Mouse (Mus musculus): ENCODE data around the gene Macf1. TPM values are rescaled to one million over a fixed set of nuclear protein-coding genes. Genes with fewer than 3 reads are reported as not detected.
"Not testable (repeated sequence)": the region's sequence is repeated elsewhere in the genome, so short reads cannot be mapped to it uniquely, and the experiment has no call there.

Macf1 gene
- polyA plus RNA-seq, 1 experiment from 2014 or later = 61.8 TPM

- Histone ChIP-seq H3K27me3 (replicated peaks) (peaks cover 10% of the 10 kb centered on the region), H3K4me3 (no peak overlapping the region), H3K4me1 (no peaks in the 10 kb centered on the region), H3K9ac (no peak overlapping the region), H3K9me3 (no peaks in the 10 kb centered on the region), H3K4me2 (replicated peaks) (no peak overlapping the region), H3K27ac (no peak overlapping the region), H3K36me3 (no peaks in the 10 kb centered on the region)
- no peak for ATAC-seq (ENCODE audit: low FRiP score, low read depth)
- 68% methylated on average over 14 of the region's 14 CpGs for WGBS
These were observed 348.2 kb downstream of the Macf1 start for GRCm38 (mm10) chr4:123335796-123336585.

- H3K36me3 ChIP-seq; H3K27ac ChIP-seq; H3K4me2 ChIP-seq (replicated peaks); H3K9ac ChIP-seq; H3K4me3 ChIP-seq; H3K9me3 ChIP-seq; ATAC-seq (ENCODE audit: low FRiP score, low read depth); H3K4me1 ChIP-seq; H3K27me3 ChIP-seq (replicated peaks): not testable (repeated sequence)
- 74% methylated on average over 10 of the region's 10 CpGs for WGBS
These were observed 348.9 kb downstream of the Macf1 start for GRCm38 (mm10) chr4:123335244-123335643.

GRCm38 (mm10) chr4:123334177-123334576 is 350.0 kb downstream of the Macf1 start:
- Histone ChIP-seq H3K27ac (no peak overlapping the region), H3K9me3 (no peaks in the 10 kb centered on the region), H3K4me1 (no peaks in the 10 kb centered on the region), H3K36me3 (no peaks in the 10 kb centered on the region), H3K9ac (no peak overlapping the region), H3K27me3 (replicated peaks) (no peaks in the 10 kb centered on the region; the same call in 1 of the 2 replicates), H3K4me3 (no peak overlapping the region), H3K4me2 (replicated peaks) (no peak overlapping the region)
- 77% methylated on average over 3 of the region's 3 CpGs for WGBS
- ATAC-seq (ENCODE audit: low FRiP score, low read depth) = no peak

- ATAC-seq (ENCODE audit: low FRiP score, low read depth) = no peak
- H3K36me3 ChIP-seq = no peaks in the 10 kb centered on the region
- 95% methylated on average over 4 of the region's 4 CpGs for WGBS
- no peak overlapping the region for H3K9ac ChIP-seq
- no peak overlapping the region for H3K27ac ChIP-seq
- H3K4me1 ChIP-seq = no peaks in the 10 kb centered on the region
- H3K4me2 ChIP-seq (replicated peaks) = no peak overlapping the region
- H3K4me3 ChIP-seq = no peak overlapping the region
- H3K27me3 ChIP-seq (replicated peaks) = no peaks in the 10 kb centered on the region
- H3K9me3 ChIP-seq = no peaks in the 10 kb centered on the region
These were observed 351.0 kb downstream of the Macf1 start for GRCm38 (mm10) chr4:123333151-123333550.

- not testable (repeated sequence) for H3K9ac ChIP-seq
- WGBS = 61% methylated on average over 1 of the region's 1 CpGs
These were observed 352.2 kb downstream of the Macf1 start for GRCm38 (mm10) chr4:123331961-123332360.

GRCm38 (mm10) chr4:123331326-123331725 is 352.8 kb downstream of the Macf1 start:
- no peak overlapping the region for H3K4me3 ChIP-seq
- no peaks in the 10 kb centered on the region for H3K9me3 ChIP-seq
- no peak overlapping the region for H3K27ac ChIP-seq
- H3K4me2 ChIP-seq (replicated peaks) = no peak overlapping the region
- WGBS = 76% methylated on average over 5 of the region's 5 CpGs
- H3K9ac ChIP-seq = no peak overlapping the region
- no peaks in the 10 kb centered on the region for H3K4me1 ChIP-seq
- no peaks in the 10 kb centered on the region for H3K27me3 ChIP-seq (replicated peaks)
- H3K36me3 ChIP-seq = no peaks in the 10 kb centered on the region
- no peak for ATAC-seq (ENCODE audit: low FRiP score, low read depth)

More at GRCm38 (mm10) chr4:123331961-123332360, 352.2 kb downstream of the Macf1 start:
- not testable (repeated sequence) for ATAC-seq (ENCODE audit: low FRiP score, low read depth); H3K4me2 ChIP-seq (replicated peaks); H3K36me3 ChIP-seq; H3K27ac ChIP-seq; H3K4me3 ChIP-seq; H3K4me1 ChIP-seq; H3K27me3 ChIP-seq (replicated peaks); H3K9me3 ChIP-seq

- ATAC-seq (ENCODE audit: low FRiP score, low read depth) = no peak
These were observed 355.2 kb downstream of the Macf1 start for GRCm38 (mm10) chr4:123328946-123329345.

GRCm38 (mm10) chr4:123327630-123328029 is 356.5 kb downstream of the Macf1 start:
- Histone ChIP-seq H3K4me2 (replicated peaks) (no peak overlapping the region), H3K27me3 (replicated peaks) (peaks cover 12% of the 10 kb centered on the region), H3K9me3 (no peaks in the 10 kb centered on the region), H3K36me3 (no peaks in the 10 kb centered on the region), H3K4me3 (no peak overlapping the region), H3K9ac (no peak overlapping the region), H3K27ac (no peak overlapping the region), H3K4me1 (no peaks in the 10 kb centered on the region)
- WGBS = 49% methylated on average over 3 of the region's 3 CpGs
- no peak for ATAC-seq (ENCODE audit: low FRiP score, low read depth)

More at GRCm38 (mm10) chr4:123328946-123329345, 355.2 kb downstream of the Macf1 start:
- no peak overlapping the region for H3K4me2 ChIP-seq (replicated peaks)
- H3K9me3 ChIP-seq = no peaks in the 10 kb centered on the region
- WGBS = 76% methylated on average over 6 of the region's 6 CpGs
- no peak overlapping the region for H3K9ac ChIP-seq
- 0 out of 2 replicates have a peak, but pooled peaks cover 2% of the 10 kb centered on the region for H3K27me3 ChIP-seq (replicated peaks)
- no peak overlapping the region for H3K4me3 ChIP-seq
- H3K27ac ChIP-seq = no peak overlapping the region
- H3K36me3 ChIP-seq = no peaks in the 10 kb centered on the region
- no peaks in the 10 kb centered on the region for H3K4me1 ChIP-seq

GRCm38 (mm10) chr4:123326087-123326486 is 358.1 kb downstream of the Macf1 start:
- H3K4me3 ChIP-seq = no peak overlapping the region
- H3K4me2 ChIP-seq (replicated peaks) = no peak overlapping the region
- H3K4me1 ChIP-seq = no peaks in the 10 kb centered on the region
- H3K9ac ChIP-seq = no peak overlapping the region
- H3K27ac ChIP-seq = no peak overlapping the region
- WGBS = 82% methylated on average over 3 of the region's 3 CpGs
- H3K9me3 ChIP-seq = no peaks in the 10 kb centered on the region
- no peaks in the 10 kb centered on the region for H3K36me3 ChIP-seq
- H3K27me3 ChIP-seq (replicated peaks) = peaks cover 20% of the 10 kb centered on the region
- ATAC-seq (ENCODE audit: low FRiP score, low read depth) = no peak

- Histone ChIP-seq H3K27ac (no peak within 1 kb of the TSS), H3K4me3 (peak within 1 kb of the TSS; percentile 7; the same call in 1 of the 2 replicates), H3K27me3 (replicated peaks) (peaks cover 20% of the 10 kb centered on the region), H3K4me2 (replicated peaks) (peak within 1 kb of the TSS; percentile 54), H3K9me3 (no peaks in the 10 kb centered on the region), H3K4me1 (no peaks in the 10 kb centered on the region), H3K36me3 (no peaks in the 10 kb centered on the region), H3K9ac (no peak within 1 kb of the TSS)
- ATAC-seq (ENCODE audit: low FRiP score, low read depth) = no peak
- WGBS = 15% methylated on average over 13 of the region's 13 CpGs
These were observed 360.6 kb downstream of the Macf1 start, which contains the start of gene Oxct2a for GRCm38 (mm10) chr4:123323534-123323933. TSS of gene Oxct2a (minus strand) at chr4:123323634.

- not testable (repeated sequence) for ATAC-seq (ENCODE audit: low FRiP score, low read depth); H3K27ac ChIP-seq; H3K4me3 ChIP-seq; H3K9me3 ChIP-seq; H3K36me3 ChIP-seq; H3K4me1 ChIP-seq; H3K9ac ChIP-seq
- WGBS = 21% methylated on average over 32 of the region's 38 CpGs
- H3K4me2 ChIP-seq (replicated peaks) = peak overlapping the region; percentile 54
- H3K27me3 ChIP-seq (replicated peaks) = peaks cover 20% of the 10 kb centered on the region
These were observed 361.2 kb downstream of the Macf1 start for GRCm38 (mm10) chr4:123322910-123323309.

- 91% methylated on average over 3 of the region's 3 CpGs for WGBS
These were observed 369.7 kb downstream of the Macf1 start for GRCm38 (mm10) chr4:123314497-123314896.

GRCm38 (mm10) chr4:123313010-123313409 is 371.1 kb downstream of the Macf1 start:
- Histone ChIP-seq H3K4me2 (replicated peaks) (no peak overlapping the region), H3K27ac (no peak overlapping the region), H3K4me1 (no peaks in the 10 kb centered on the region), H3K36me3 (no peaks in the 10 kb centered on the region), H3K27me3 (replicated peaks) (no peaks in the 10 kb centered on the region), H3K9me3 (no peaks in the 10 kb centered on the region), H3K4me3 (no peak overlapping the region), H3K9ac (no peak overlapping the region)
- no peak for ATAC-seq (ENCODE audit: low FRiP score, low read depth)
- 84% methylated on average over 6 of the region's 6 CpGs for WGBS

More at GRCm38 (mm10) chr4:123314497-123314896, 369.7 kb downstream of the Macf1 start:
- no peak for ATAC-seq (ENCODE audit: low FRiP score, low read depth)
- Histone ChIP-seq H3K27ac (no peak overlapping the region), H3K9ac (no peak overlapping the region), H3K36me3 (no peaks in the 10 kb centered on the region), H3K27me3 (replicated peaks) (no peaks in the 10 kb centered on the region), H3K4me3 (no peak overlapping the region), H3K4me1 (no peaks in the 10 kb centered on the region), H3K4me2 (replicated peaks) (no peak overlapping the region), H3K9me3 (no peaks in the 10 kb centered on the region)

All from neural tube, embryonic 12.5 days (tissue).